Mouse (Mus musculus) kidney, adult 2 months (tissue): ENCODE measurements around the gene Gnpnat1. TPM values are rescaled to one million over a fixed set of nuclear protein-coding genes. Genes with fewer than 3 reads are reported as not detected.

Source experiments
- DNase-seq: peaks from one replicate; pipeline ENCODE4 v3.0.0; 2021
- H3K27ac ChIP-seq: fragments of 200-500 bp; 2 replicates; pipeline ENCODE4 v1.5.1; 2012; ENCODE audit warnings: low read depth, low read length, control low read depth, inconsistent platforms; ENCODE audit not compliant: insufficient read depth
- H3K27me3 ChIP-seq: fragments of 200-500 bp; replicated peaks from 2 replicates; pipeline ENCODE4 v1.6.1; 2012; ENCODE audit warnings: mild to moderate bottlenecking, moderate library complexity, low read length, inconsistent platforms; ENCODE audit not compliant: control insufficient read depth, insufficient read depth
- H3K36me3 ChIP-seq: fragments of 200-500 bp; 2 replicates; pipeline ENCODE4 v1.6.1; 2012; ENCODE audit warnings: mild to moderate bottlenecking, moderate library complexity, low read length, inconsistent platforms; ENCODE audit not compliant: control insufficient read depth, insufficient read depth
- H3K4me1 ChIP-seq: fragments of 200-500 bp; 2 replicates; pipeline ENCODE4 v1.6.1; 2011; ENCODE audit warnings: low read length; ENCODE audit not compliant: control insufficient read depth, insufficient read depth
- H3K4me3 ChIP-seq: fragments of 200-500 bp; 2 replicates; pipeline ENCODE4 v1.5.1; 2011; ENCODE audit warnings: mild to moderate bottlenecking, low read depth, low read length, control low read depth; ENCODE audit not compliant: insufficient read depth
- CTCF ChIP-seq: fragments of 200-500 bp; conservative IDR thresholded peaks from 2 replicates; pipeline ENCODE4 v1.5.1; 2011; ENCODE audit warnings: low read depth, mild to moderate bottlenecking, control low read depth, low read length, moderate library complexity, mixed read lengths; ENCODE audit not compliant: insufficient read depth, insufficient read length
- POLR2A ChIP-seq: fragments of 200-500 bp; IDR thresholded peaks from one replicate; pipeline ENCODE4 v1.6.1; 2011; ENCODE audit warnings: low read depth, low read length, control low read depth
- WGBS: fragments of 180-500 bp; shearing (Covaris S2); methylation state at CpG from one replicate; pipeline ENCODE4 v1.1.7; 2018; 5-methylcytosine and 5-hydroxymethylcytosine counted together
- polyA plus RNA-seq: library from polyadenylated mRNA; depleted of rRNA; stranded (reverse); fragments of >200 nt; gene quantifications from 2 replicates; pipeline ENCODE4 v1.2.3, GENCODE M21; 2012; rRNA removed

Gene Gnpnat1
- polyA plus RNA-seq, 1 experiment, result 10.1 TPM

GRCm38 (mm10) chr14:45329018-45329588, 75.6 kb downstream of the Gnpnat1 start:
- 14% methylated on average over 8 of the region's 8 CpGs for WGBS
- no peaks in the 10 kb centered on the region for H3K4me1 ChIP-seq
- peaks cover 3% of the 10 kb centered on the region for H3K36me3 ChIP-seq
- H3K27ac ChIP-seq, result no peak overlapping the region
- DNase-seq, result no peak
- H3K27me3 ChIP-seq, result no peaks in the 10 kb centered on the region
- TF ChIP-seq POLR2A (no peak), CTCF (no peak)
- peak overlapping the region; percentile 14; the same call in 1 of the 2 replicates for H3K4me3 ChIP-seq

- H3K36me3 ChIP-seq, result peaks cover 3% of the 10 kb centered on the region; the same call in 1 of the 2 replicates
- TF ChIP-seq POLR2A (no peak), CTCF (no peak)
- H3K4me3 ChIP-seq, result no peak overlapping the region
- no peak overlapping the region for H3K27ac ChIP-seq
- no peak for DNase-seq
- WGBS, result 92% methylated on average over 4 of the region's 4 CpGs
- no peaks in the 10 kb centered on the region for H3K27me3 ChIP-seq
- H3K4me1 ChIP-seq, result no peaks in the 10 kb centered on the region
Measured at GRCm38 (mm10) chr14:45328072-45328713, 76.5 kb downstream of the Gnpnat1 start.

Other genes with a start within 250 kb of the Gnpnat1 start
- 1.7 and 4.3 TPM in 2 replicates for gene Gpr137c, start 185.2 kb downstream of the Gnpnat1 start, polyA plus RNA-seq
- 6.1 and 6.6 TPM in 2 replicates for gene Txndc16, start 184.6 kb downstream of the Gnpnat1 start, polyA plus RNA-seq
- gene Ero1l, start 86.1 kb downstream of the Gnpnat1 start, polyA plus RNA-seq, result 6.4 and 9.4 TPM in 2 replicates
- 23.8 and 45.5 TPM in 2 replicates for gene Psmc6, start 75.1 kb downstream of the Gnpnat1 start, polyA plus RNA-seq
- gene Styx, start 53.8 kb downstream of the Gnpnat1 start, polyA plus RNA-seq, result 3.0 and 8.5 TPM in 2 replicates
- 40.8 and 47.2 TPM in 2 replicates for gene Fermt2, start 125.2 kb upstream of the Gnpnat1 start, polyA plus RNA-seq